Mouse (Mus musculus) heart, postnatal 0 days (tissue): ENCODE measurements around the gene Rgs8.

Experiments
- CTCF ChIP-seq: IDR thresholded peaks from 2 replicates; pipeline ENCODE4 v1.5.1; 2016; ENCODE audit warnings: antibody characterized with exemption, control low read depth, low read depth
- EP300 ChIP-seq: IDR thresholded peaks from 2 replicates; pipeline ENCODE4 v1.6.1; 2016; ENCODE audit warnings: antibody characterized with exemption, low read depth

DNA sequence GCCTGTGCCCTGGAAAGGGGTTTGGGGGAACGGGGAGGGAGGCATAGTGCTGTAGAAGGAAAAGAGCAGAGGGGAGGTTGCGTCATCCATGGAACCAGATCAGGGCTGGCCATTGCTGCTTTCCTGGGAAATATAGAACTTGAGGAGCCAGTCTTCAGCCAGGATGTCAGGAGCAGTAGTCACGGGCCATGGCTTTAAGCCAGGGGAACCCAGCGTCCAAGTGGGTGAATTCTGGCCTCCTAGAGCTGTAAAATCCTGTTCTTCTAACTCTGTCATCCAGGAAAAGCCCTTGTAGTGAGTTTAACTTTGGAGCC, 8.8 kb downstream of the Rgs8 start:
- TF ChIP-seq EP300 (no peak), CTCF (no peak)
